Mouse (Mus musculus) thymus, adult 2 months (tissue): Measurements from ENCODE around the gene Flt3l.

Experiments used
- CTCF ChIP-seq: fragments of 200-500 bp; IDR thresholded peaks from 2 replicates; pipeline ENCODE4 v1.5.1; 2012; ENCODE audit warnings: mild to moderate bottlenecking, control low read depth, low read length, moderate library complexity, borderline replicate concordance; ENCODE audit not compliant: control insufficient read depth, poor library complexity, insufficient read depth; ENCODE audit errors: extremely low read depth
- POLR2A ChIP-seq: fragments of 200-500 bp; IDR thresholded peaks from 2 replicates; pipeline ENCODE4 v1.6.1; 2012; ENCODE audit warnings: mild to moderate bottlenecking, low read length, control low read depth, moderate library complexity; ENCODE audit not compliant: control insufficient read depth, poor library complexity, insufficient read depth; ENCODE audit errors: extremely low read depth

DNA sequence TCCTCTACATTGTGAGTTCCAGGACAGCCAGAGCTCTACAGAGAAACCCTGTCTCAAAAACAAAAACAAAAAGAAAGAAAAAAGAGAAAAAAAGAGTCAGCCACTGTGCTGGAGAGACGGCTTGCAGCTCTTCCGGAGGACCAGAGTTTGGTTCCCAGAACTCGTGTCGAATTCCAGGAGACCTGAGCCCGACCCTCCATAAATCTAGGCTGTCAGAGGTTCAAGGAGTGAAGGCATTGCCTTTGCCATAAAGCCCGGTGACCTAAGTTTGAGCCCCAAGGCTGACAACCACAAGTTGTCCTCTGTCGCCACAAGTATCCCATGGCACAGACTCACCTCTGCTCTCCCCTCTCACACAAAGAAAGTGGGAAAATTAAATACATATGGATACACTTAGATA lies 42.1 kb downstream of the Flt3l start:
- TF ChIP-seq CTCF: no peak
- no peak for TF ChIP-seq POLR2A
